Mouse (Mus musculus): ENCODE measurements around the gene Ucn2. TPM values are rescaled to one million over a fixed set of nuclear protein-coding genes. Genes with fewer than 3 reads are reported as not detected.
A peak's percentile ranks its signal among the peaks of the same experiment; 100 is the strongest.

The Ucn2 gene
- not detected for total RNA-seq (2021)
- long read RNA-seq, experiment 1 = 0 reads
- long read RNA-seq, experiment 2 = 0 reads

DNA sequence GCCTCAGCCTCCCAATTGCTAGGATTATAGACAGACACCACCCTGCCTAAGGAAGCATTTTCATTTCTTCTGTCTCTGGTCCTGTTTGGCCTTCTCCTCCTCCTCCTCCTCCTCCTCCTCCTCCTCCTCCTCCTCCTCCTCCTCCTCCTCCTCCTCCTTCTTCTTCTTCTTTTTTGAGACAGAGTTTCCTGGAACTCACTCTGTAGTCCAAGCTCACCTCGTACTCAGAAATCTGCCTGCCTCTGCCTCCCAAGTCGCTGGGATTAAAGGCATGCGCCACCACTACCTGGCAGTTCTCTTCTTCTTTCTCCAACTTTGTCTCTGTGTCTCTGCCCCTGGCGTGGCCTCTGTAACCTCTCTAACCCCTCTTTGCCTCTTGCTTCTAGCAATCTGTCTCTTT lies at the start of gene Ucn2:
Gene Ucn2, plus strand, starts transcription at position 301 of the 400 bp plus-strand sequence.
- DNase-seq (ENCODE audit: low spot score in 2 of 2) = no peak

DNA sequence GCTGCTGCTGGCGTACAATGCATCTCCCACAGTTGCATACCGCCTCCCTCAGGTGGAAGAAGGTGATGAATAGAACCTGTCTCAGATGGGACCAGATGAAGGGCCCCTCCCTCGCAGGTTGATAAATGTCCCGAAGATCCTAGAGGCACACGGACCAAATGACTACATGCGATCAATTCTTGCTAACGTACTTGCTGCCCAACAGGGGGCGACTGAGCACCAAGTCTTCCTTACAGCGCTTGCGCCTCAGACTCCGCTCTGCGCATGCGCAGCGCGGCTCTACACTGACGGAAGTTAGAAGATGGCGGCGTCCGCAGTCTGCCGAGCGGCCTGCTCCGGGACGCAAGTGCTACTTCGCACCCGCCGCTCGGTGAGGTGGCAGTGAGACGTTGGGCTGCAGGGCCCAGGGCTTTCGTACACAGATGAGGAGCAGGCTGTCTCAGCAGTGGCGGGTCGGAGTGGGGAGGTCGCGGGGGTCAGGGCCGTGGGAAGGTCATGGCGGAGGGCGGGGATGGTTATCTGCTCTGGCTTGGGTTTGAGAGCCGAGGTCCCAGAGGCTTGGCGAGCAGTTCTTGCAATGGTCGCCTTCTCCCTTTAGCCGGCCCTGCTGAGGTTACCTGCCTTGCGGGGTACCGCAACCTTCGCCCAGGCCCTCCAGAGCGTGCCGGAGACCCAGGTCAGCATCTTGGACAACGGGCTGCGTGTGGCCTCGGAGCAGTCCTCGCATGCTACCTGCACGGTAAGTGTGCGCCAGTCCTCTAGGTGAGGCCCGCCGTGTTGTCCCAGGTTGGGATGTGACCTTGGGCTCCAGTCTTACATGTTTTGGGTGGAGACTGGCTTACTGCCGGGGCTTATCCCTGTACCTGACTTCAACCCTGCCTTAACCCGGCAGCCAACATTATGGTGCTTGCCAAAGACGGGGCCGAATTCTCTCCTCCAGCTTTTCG lies 49.1 kb upstream of the Ucn2 start, which contains the start of gene Uqcrc1:
Gene Uqcrc1, plus strand, starts transcription at position 216 of the 947 bp plus-strand sequence.
- DNase-seq (ENCODE audit: low spot score in 2 of 2) = peak; percentile 96

DNA sequence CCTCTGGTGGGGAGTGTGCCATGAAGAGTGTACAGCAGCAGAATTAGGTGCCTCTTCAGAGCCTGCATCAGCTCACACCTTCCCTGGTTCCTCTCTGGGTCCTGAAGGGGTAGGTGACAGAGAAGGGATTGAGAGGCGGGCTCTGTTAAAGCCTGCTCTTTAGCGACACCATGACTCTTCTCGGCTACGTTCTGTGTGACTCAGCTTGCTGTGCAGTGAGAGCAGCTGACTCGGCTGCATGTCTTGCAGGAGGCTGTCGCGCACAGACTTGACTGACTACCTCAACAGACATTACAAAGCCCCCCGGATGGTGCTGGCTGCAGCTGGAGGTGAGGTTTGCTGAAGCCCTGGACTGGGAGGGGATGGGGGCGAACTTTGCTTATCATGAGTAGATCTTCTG lies 40.7 kb upstream of the Ucn2 start:
- DNase-seq (ENCODE audit: low spot score in 2 of 2) = no peak

GRCm38 (mm10) chr9:108945608-108946007 lies 40.2 kb upstream of the Ucn2 start:
- DNase-seq (ENCODE audit: low spot score in 2 of 2) = no peak

GRCm38 (mm10) chr9:108949231-108949966 lies 36.4 kb upstream of the Ucn2 start:
- no peak for DNase-seq (ENCODE audit: low spot score in 2 of 2)

GRCm38 (mm10) chr9:108949967-108950728 lies 35.7 kb upstream of the Ucn2 start:
- DNase-seq (ENCODE audit: low spot score in 2 of 2) = no peak

DNA sequence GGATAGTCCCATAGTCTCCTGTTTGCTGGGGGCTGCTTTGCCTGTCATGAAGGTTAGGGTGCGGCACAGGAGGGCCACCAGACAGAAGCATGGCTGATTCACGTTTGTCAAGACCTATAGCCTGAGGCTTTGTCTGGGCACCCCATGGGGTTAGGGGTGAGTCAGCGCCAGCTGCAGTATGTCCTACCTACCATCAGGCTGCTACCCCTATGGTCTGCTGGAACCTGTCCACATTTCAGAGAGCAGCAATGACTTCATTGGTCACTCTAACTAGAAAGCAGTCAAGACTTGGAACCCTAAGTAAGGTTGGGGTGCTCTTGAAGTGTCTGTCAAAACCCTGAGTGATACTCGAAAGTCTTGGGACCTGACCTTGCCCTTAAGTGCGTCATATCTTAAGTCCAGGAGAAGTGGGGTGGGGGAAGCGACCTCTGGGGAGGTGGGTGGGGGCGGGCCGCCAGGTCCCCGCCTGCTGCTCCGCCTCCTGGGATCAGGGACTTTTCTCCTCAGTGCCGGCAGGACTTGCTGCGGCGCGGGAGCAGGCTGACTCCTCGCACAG lies 32.7 kb upstream of the Ucn2 start, which contains the start of gene Col7a1:
Gene Col7a1, plus strand, starts transcription at position 506 of the 556 bp plus-strand sequence.
- no peak for DNase-seq (ENCODE audit: low spot score in 2 of 2)

DNA sequence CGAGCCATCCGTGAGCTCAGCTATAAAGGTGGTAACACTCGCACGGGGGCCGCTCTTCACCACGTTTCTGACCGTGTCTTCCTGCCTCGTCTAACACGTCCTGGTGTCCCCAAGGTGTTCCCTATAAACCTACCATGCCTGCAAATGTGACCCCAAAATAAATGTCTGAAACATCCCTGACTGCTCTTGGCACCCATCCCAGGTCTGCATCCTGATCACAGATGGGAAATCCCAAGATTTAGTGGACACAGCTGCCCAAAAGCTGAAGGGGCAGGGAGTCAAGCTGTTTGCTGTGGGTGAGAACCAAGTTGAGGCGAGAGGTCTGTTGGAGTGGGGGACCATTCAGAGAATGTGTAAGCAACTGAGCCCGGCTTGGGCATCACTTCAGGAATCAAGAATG lies 30.6 kb upstream of the Ucn2 start:
- DNase-seq (ENCODE audit: low spot score in 2 of 2) = no peak

DNA sequence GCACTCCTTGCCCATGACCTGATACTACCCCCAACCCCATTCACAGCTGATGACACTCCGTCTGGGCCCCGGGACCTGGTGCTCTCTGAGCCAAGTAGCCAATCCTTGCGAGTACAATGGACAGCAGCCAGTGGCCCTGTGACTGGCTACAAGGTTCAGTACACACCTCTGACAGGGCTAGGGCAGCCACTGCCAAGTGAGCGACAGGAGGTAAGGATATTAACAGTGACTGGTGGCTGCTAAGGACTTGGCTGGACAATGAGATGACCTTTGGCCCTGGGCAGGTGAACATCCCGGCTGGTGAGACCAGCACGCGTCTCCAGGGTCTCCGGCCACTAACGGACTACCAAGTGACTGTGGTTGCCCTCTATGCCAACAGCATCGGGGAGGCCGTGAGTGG lies 30.0 kb upstream of the Ucn2 start:
- no peak for DNase-seq (ENCODE audit: low spot score in 2 of 2)

DNA sequence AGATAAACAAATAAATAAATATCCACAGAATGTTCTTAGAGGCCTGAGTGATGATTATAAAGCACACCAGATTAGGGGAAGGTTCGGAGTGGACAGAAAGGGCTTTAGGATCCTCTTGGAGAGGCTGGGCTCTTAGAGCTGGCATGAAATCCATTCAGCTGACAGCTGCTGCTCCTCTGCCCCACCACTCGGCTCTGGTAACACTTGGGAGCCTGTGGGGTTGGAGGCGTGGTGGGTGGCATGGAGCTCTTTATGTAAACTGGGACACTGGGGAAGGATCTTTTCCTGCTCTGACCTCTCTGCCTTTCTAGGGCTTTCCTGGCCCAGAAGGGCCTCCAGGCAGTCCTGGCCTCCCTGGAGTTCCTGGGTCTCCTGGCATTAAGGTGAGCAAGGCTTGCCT lies 22.2 kb upstream of the Ucn2 start:
- no peak for DNase-seq (ENCODE audit: low spot score in 2 of 2)

GRCm38 (mm10) chr9:108964338-108964737 lies 21.5 kb upstream of the Ucn2 start:
- no peak for DNase-seq (ENCODE audit: low spot score in 2 of 2)

- no peak for DNase-seq (ENCODE audit: low spot score in 2 of 2)
These were observed 15.2 kb upstream of the Ucn2 start for GRCm38 (mm10) chr9:108970623-108971022.

DNA sequence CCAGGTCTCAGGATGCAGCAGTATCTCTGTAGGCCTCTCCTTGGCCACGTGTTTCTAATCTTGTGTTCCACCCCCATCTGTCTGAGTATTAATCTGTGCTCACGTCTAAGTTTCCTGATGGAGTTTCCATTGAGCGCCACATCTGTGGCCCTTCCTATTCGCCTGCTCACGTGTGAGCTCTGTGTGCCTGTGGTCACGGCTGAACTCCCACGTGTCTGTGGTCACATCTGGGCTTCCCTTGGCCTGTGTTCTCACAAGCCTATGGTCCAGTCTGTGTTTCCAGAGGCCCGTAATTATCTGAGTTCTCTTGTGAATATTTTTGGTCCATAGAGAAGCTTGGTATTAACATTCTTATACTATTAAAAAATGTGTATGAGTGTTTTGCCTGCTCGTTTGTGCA lies 9.3 kb upstream of the Ucn2 start:
- DNase-seq (ENCODE audit: low spot score in 2 of 2) = no peak

GRCm38 (mm10) chr9:108977966-108978365 lies 7.8 kb upstream of the Ucn2 start:
- DNase-seq (ENCODE audit: low spot score in 2 of 2) = no peak

DNA sequence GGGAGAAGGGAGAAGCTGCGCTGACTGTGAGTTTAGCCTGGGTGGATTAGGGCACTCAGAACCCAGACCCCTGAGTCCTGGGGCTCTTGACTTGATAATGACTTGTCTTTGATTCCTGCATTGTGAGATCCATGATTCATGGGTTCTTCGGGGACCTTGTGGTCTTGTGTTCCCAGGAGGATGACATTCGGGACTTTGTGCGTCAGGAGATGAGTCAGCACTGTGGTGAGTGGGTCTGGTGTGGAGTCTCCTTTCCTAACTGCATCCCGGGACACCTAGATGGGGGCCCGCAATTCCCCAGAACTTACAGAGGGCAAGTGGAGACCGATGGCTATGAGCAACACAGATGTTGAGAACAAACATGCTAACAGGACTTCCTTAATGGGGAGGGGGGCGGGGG lies 3.3 kb upstream of the Ucn2 start:
- DNase-seq (ENCODE audit: low spot score in 2 of 2) = no peak

GRCm38 (mm10) chr9:108983209-108983608 lies 2.6 kb upstream of the Ucn2 start:
- no peak for DNase-seq (ENCODE audit: low spot score in 2 of 2)

- no peak for DNase-seq (ENCODE audit: low spot score in 2 of 2)
These were observed 2.0 kb downstream of the Ucn2 start for GRCm38 (mm10) chr9:108987704-108988350.

- DNase-seq (ENCODE audit: low spot score in 2 of 2) = peak in 1 of 2 experiments; percentile 18
These were observed 4.1 kb downstream of the Ucn2 start for GRCm38 (mm10) chr9:108989802-108990461.

- peak in 1 of 2 experiments; percentile 59 for DNase-seq (ENCODE audit: low spot score in 2 of 2)
These were observed 4.6 kb downstream of the Ucn2 start for GRCm38 (mm10) chr9:108990462-108990820.

Measured in layer of hippocampus, postnatal 14 days (tissue).